7 mouse cellular contexts compared by ENCODE assay signal in genomic region chr1:52500314-52500981, GRCm38 (mm10). TPM values are rescaled to one million over a fixed set of nuclear protein-coding genes. Genes with fewer than 3 reads are reported as not detected.
A peak's percentile ranks its signal among the peaks of the same experiment; 100 is the strongest.
DNase-seq lines count a peak whose midpoint lies in the region; ATAC-seq and TF ChIP-seq lines count a peak whose summit lies in the region.

Gene Nab1, minus strand, starts transcription at chr1:52500679.

- H3K27ac ChIP-seq in intestine, postnatal 0 days (ENCODE audit: low read depth, low read length): peak within 1 kb of the TSS; percentile 81
- H3K27ac ChIP-seq in limb, embryonic 11.5 days (replicated peaks; ENCODE audit: low read depth, low read length): 0 out of 2 replicates have a peak within 1 kb of the TSS, but pooled peaks have one; percentile 36
- 0 out of 2 replicates have a peak within 1 kb of the TSS, but pooled peaks have one; percentile 14 for H3K27ac ChIP-seq in midbrain, embryonic 13.5 days
- peak within 1 kb of the TSS; percentile 74 for H3K27ac ChIP-seq in small intestine, adult 2 months (ENCODE audit: insufficient read depth, low read depth, low read length)

- under 1% methylated on average over 43 of the region's 80 CpGs for WGBS in intestine, postnatal 0 days
- WGBS in limb, embryonic 11.5 days: 0% methylated on average over 13 of the region's 80 CpGs
- 2% methylated on average over 17 of the region's 80 CpGs for WGBS in midbrain, embryonic 13.5 days
- 1% methylated on average over 53 of the region's 80 CpGs for WGBS in small intestine, adult 2 months

- H3K9ac ChIP-seq in intestine, postnatal 0 days (ENCODE audit: low read depth, low read length): peak within 1 kb of the TSS; percentile 91
- H3K9ac ChIP-seq in limb, embryonic 11.5 days (ENCODE audit: low read length): peak within 1 kb of the TSS; percentile 80
- H3K9ac ChIP-seq in midbrain, embryonic 13.5 days (replicated peaks): peak within 1 kb of the TSS; percentile 80

- H3K4me3 ChIP-seq in intestine, postnatal 0 days (ENCODE audit: low read depth, low read length): peak within 1 kb of the TSS; percentile 96
- H3K4me3 ChIP-seq in limb, embryonic 11.5 days (ENCODE audit: low read depth, low read length): peak within 1 kb of the TSS; percentile 64
- peak within 1 kb of the TSS; percentile 66 for H3K4me3 ChIP-seq in midbrain, embryonic 13.5 days (replicated peaks)
- peak within 1 kb of the TSS; percentile 94 for H3K4me3 ChIP-seq in small intestine, adult 2 months (ENCODE audit: low read depth, low read length)

- no peak for TF ChIP-seq CTCF in intestine, postnatal 0 days (IDR thresholded peaks at IDR 0.05; ENCODE audit: low read depth)
- no peak for TF ChIP-seq CTCF in small intestine, adult 2 months (IDR thresholded peaks at IDR 0.05; ENCODE audit: extremely low read depth, insufficient read length, insufficient replicate concordance, low read depth, low read length)

- no peaks in the 10 kb centered on the region for H3K4me1 ChIP-seq in intestine, postnatal 0 days (replicated peaks; ENCODE audit: control insufficient read depth, insufficient read depth, low read length)
- no peaks in the 10 kb centered on the region for H3K4me1 ChIP-seq in limb, embryonic 11.5 days (ENCODE audit: control insufficient read depth, insufficient read depth, low read length)
- H3K4me1 ChIP-seq in midbrain, embryonic 13.5 days (replicated peaks): peaks cover 10% of the 10 kb centered on the region
- peaks cover under 1% of the 10 kb centered on the region; the same call in 1 of the 2 replicates for H3K4me1 ChIP-seq in small intestine, adult 2 months (ENCODE audit: control insufficient read depth, insufficient read depth, insufficient read length, low read length)

- peak within 1 kb of the TSS; percentile 86 for H3K4me2 ChIP-seq in intestine, postnatal 0 days (replicated peaks; ENCODE audit: low read depth)
- peak within 1 kb of the TSS; percentile 64 for H3K4me2 ChIP-seq in limb, embryonic 11.5 days (ENCODE audit: low read depth, severe bottlenecking)
- H3K4me2 ChIP-seq in midbrain, embryonic 13.5 days (replicated peaks): peak within 1 kb of the TSS; percentile 85

- DNase-seq in adrenal gland, adult 8-10 months: peak; percentile 61
- DNase-seq in embryo, embryonic 11 days: peak; percentile 71
- no peak for DNase-seq in gonadal fat pad, adult 2 months (ENCODE audit: low read depth)
- peak; percentile 52 for DNase-seq in limb, embryonic 11.5 days (ENCODE audit: low spot score)

- TF ChIP-seq POLR2A in small intestine, adult 2 months (IDR thresholded peaks at IDR 0.05; ENCODE audit: low read depth, low read length): no peak

- H3K36me3 ChIP-seq in intestine, postnatal 0 days (ENCODE audit: control insufficient read depth, insufficient read depth): no peaks in the 10 kb centered on the region
- no peaks in the 10 kb centered on the region for H3K36me3 ChIP-seq in limb, embryonic 11.5 days (ENCODE audit: control insufficient read depth, insufficient read depth, low read length)
- no peaks in the 10 kb centered on the region for H3K36me3 ChIP-seq in midbrain, embryonic 13.5 days
- no peaks in the 10 kb centered on the region for H3K36me3 ChIP-seq in small intestine, adult 2 months (ENCODE audit: control insufficient read depth, insufficient read depth, low read length)

- H3K9me3 ChIP-seq in intestine, postnatal 0 days (ENCODE audit: control insufficient read depth): no peaks in the 10 kb centered on the region
- H3K9me3 ChIP-seq in limb, embryonic 11.5 days (ENCODE audit: control insufficient read depth, low read length): no peaks in the 10 kb centered on the region
- no peaks in the 10 kb centered on the region for H3K9me3 ChIP-seq in midbrain, embryonic 13.5 days

- H3K27me3 ChIP-seq in intestine, postnatal 0 days (replicated peaks; ENCODE audit: control insufficient read depth, insufficient read depth, low read length): no peaks in the 10 kb centered on the region
- H3K27me3 ChIP-seq in limb, embryonic 11.5 days (ENCODE audit: control insufficient read depth, insufficient read depth, low read length): no peaks in the 10 kb centered on the region
- peaks cover 10% of the 10 kb centered on the region; the same call in 1 of the 2 replicates for H3K27me3 ChIP-seq in midbrain, embryonic 13.5 days
- no peaks in the 10 kb centered on the region for H3K27me3 ChIP-seq in small intestine, adult 2 months (ENCODE audit: control insufficient read depth, insufficient read depth, low read length)

- peak; percentile 97 for ATAC-seq in intestine, postnatal 0 days
- ATAC-seq in limb, embryonic 11.5 days (ENCODE audit: insufficient number of reproducible peaks, low FRiP score, low TSS enrichment, low read depth): peak; percentile 75
- ATAC-seq in midbrain, embryonic 13.5 days: peak; percentile 91

RNA-seq across cellular contexts. Expression of gene Nab1, which starts in this region (rescaled TPM):
- 10 to 100 TPM; 56.8 to 59.1 (median 57.7) TPM for total RNA-seq in adrenal gland, adult 8-10 months (2022)
- 12.4 and 13.3 TPM in 2 replicates for polyA plus RNA-seq in gonadal fat pad, adult 2 months (2012; rRNA removed)
- 10.3 and 11.2 TPM in 2 replicates for polyA plus RNA-seq in intestine, postnatal 0 days (2015; fragmentation: Nextera tagmentation; extraction: Ambion mirVana)
- 8.6 and 10.0 TPM in 2 replicates for polyA plus RNA-seq in limb, embryonic 11.5 days (2014; fragmentation: Nextera tagmentation; extraction: Ambion mirVana)
- polyA plus RNA-seq in midbrain, embryonic 13.5 days (2015; fragmentation: Nextera tagmentation; extraction: Ambion mirVana): 3.9 and 4.5 TPM in 2 replicates
- polyA plus RNA-seq in small intestine, adult 2 months (2012; rRNA removed): 2.8 and 6.5 TPM in 2 replicates

Comparison
In these comparisons a context has a peak if more than half of its experiments do, and no peak if none do; other contexts are left out.
1. H3K27ac ChIP-seq: peak in every context shown above with its lines; median percentile 81 in intestine, postnatal 0 days; 74 in small intestine, adult 2 months; 36 in limb, embryonic 11.5 days; 14 in midbrain, embryonic 13.5 days.